Mouse (Mus musculus): Measurements from ENCODE around the gene Azi2.

The Azi2 gene

GRCm38 (mm10) chr9:118082575-118083431 lies 42.5 kb downstream of the Azi2 start:
- 28% methylated on average over 22 of the region's 22 CpGs for WGBS

DNA sequence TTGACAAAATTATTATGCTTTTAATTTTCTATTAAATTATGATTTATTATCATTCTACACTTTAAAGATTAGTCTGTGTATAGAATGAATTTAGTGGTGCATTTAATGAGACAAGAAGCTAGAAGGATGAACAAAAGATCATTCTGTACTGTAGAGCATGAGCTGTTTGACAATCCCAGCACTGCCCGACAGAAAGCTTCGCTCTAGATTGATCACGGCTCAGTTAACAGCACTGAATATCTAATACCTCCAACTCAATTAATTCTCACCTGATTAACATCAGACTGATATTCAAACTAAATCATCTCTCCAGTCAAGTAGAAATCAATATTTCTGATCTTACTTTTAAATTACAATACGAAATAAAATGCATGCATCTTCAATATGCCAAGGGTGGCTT lies 43.5 kb downstream of the Azi2 start:
- 68% methylated on average over 4 of the region's 4 CpGs for WGBS

GRCm38 (mm10) chr9:118099395-118099794 lies 59.1 kb downstream of the Azi2 start:
- WGBS = 11% methylated on average over 4 of the region's 4 CpGs

DNA sequence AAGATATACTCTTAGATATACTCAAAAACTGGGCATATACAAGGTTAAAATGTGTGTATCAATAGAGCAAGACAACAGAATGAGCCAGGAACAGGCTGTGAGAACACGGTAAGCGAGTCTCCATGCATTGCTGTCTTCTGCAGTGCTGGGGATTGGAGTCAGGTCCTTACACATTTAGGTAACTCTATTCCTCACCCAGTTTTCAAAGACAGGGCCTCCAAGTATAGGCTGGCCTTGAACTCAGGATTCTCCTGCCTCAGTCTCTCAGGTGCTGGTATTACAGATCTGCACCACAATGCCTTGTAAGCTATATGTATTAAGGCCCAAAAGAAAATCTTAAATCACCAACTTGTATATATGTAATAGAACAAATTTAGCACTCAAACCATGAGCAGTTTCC lies 60.2 kb downstream of the Azi2 start:
- WGBS = 98% methylated on average over 2 of the region's 2 CpGs

- WGBS = 97% methylated on average over 2 of the region's 2 CpGs
These were observed 61.5 kb downstream of the Azi2 start for GRCm38 (mm10) chr9:118101802-118102201.

DNA sequence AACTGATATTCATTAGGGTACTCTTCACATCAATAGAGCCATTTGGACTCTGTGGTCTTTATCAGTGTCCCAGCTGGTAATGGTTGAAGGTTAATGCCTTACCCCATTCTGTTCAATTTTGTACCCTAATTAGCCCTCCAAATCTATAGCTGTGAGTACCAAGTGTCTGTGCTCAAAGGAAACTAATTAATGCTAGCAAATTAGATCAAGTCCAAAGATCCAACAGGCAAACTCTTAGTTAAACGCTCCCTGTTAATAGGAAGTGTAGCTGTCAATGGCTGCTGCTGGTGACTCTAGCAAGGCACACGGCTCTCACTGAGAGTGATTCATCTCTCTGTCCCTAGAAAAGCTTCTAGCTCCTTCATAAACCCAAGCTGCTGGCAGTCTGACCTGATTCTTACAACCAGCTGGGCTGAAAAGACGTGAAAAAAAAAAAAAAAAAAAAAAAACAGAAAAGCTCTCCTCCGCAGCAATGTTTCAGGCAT lies 68.3 kb downstream of the Azi2 start:
- WGBS = 26% methylated on average over 4 of the region's 4 CpGs

DNA sequence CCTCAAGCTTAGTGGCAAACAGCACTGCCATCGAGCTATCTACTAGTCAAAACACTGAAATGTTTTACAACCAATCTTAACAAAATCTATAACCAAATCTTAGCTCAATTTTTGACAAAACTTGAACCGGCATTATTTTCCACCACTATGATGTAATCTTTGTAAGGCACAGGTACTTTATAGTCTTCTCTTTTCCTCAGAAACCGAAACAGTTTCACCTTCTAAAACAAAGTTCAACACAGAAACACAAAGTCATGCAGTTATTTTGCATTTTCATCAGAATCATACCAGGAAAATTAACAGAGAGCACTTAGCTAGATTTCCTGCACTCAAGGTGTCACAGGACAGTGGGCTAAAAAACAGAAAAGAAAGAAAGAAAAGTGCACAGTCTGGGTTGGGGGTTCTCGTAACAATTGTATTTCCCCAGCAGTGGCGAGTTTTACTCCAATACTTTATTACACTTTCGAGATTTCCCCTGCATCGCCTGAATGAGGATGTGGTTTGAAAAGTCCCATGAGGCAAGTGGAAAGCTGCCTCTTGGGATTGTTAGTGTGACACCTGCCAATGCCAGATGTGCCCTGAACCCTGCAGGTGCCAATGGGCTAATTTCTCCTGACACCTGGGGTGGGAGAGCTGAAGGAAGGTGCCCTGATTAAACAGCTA lies 69.5 kb downstream of the Azi2 start:
- WGBS = 95% methylated on average over 7 of the region's 7 CpGs

DNA sequence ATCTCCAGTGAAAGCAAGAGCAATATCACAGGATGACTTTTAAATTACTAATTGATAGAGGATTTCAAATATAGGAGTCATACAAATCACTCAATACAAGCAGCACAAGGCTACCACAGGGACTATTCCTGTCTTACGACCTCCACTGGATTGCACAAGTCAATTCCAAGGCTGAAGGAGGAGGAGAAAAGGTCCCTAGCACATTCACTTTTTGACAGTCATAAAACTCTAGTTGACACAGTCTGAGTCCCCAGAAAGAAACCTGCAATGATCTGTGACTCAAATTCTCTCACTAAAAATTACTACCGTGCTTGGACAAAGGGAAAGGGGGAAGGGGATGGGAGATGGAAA lies 70.0 kb downstream of the Azi2 start:
- 91% methylated on average over 2 of the region's 2 CpGs for WGBS

Measured in cerebral cortex, adult 2 months (tissue).